Mouse (Mus musculus): ENCODE measurements at regions not wholly inside any gene's neighbourhood (a gene's known extent, or its start where the extent isn't known, plus 50 kb on each side); places are given as distances from the start of the nearest gene placed in this dataset.
A peak's percentile ranks its signal among the peaks of the same experiment; 100 is the strongest.
"Not testable (repeated sequence)": the region's sequence is repeated elsewhere in the genome, so short reads cannot be mapped to it uniquely, and the experiment has no call there.

GRCm38 (mm10) chr8:19976461-19976860 lies 73.3 kb downstream of the Gm31371 start:
- DNase-seq (ENCODE audit: low spot score): peak; percentile 43

- peak; percentile 84 for DNase-seq (ENCODE audit: low spot score)
Observed at GRCm38 (mm10) chr8:19979536-19980345, 76.5 kb downstream of the Gm31371 start.

DNA sequence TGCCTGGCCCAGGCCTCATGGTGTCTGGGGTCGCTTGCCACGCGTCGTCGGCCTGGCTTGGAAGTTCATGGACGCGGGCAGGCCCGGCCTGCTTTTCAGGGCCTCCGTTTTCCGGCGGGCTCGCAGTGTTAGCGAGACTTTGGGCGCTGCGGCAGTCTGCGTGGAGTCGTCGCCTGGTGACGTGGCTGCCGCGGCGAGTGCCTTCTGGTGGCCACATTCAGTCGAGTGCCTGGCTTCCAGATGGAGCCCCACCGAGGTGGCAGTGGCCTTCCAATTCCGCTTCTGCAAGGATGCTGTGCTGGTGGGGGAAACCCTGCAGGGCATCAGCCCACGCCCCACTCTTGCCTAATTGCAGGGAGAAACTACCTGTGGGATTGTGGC lies 77.1 kb downstream of the Gm31371 start:
- peak; percentile 33 for DNase-seq (ENCODE audit: low spot score)

DNA sequence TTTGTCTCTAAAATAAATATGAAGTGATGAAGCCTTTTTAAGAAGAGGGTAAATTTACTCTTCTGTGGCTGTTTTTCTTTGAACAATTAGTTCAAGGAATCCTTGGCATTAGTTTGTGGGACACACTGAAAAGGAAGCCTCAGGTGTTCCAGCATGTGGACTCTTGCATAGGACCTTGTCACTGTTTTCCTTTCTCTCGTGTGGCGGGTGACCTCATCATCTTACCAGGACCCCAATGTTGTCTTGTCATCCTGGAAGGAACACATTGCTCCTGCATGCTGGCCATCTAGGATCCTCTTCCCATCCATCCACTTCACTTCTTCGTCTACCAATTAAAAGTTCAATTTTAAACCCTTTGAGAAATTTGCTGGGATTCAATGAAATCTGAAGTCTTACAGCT lies 104.9 kb downstream of the Gm31371 start:
- peak; percentile 61 for DNase-seq (ENCODE audit: low spot score)

- DNase-seq (ENCODE audit: low spot score): not testable (repeated sequence)
Observed at GRCm38 (mm10) chr8:20010947-20011346, 107.8 kb downstream of the Gm31371 start.

- DNase-seq (ENCODE audit: low spot score): peak; percentile 54
Observed at GRCm38 (mm10) chr8:20013278-20013677, 110.1 kb downstream of the Gm31371 start.

DNA sequence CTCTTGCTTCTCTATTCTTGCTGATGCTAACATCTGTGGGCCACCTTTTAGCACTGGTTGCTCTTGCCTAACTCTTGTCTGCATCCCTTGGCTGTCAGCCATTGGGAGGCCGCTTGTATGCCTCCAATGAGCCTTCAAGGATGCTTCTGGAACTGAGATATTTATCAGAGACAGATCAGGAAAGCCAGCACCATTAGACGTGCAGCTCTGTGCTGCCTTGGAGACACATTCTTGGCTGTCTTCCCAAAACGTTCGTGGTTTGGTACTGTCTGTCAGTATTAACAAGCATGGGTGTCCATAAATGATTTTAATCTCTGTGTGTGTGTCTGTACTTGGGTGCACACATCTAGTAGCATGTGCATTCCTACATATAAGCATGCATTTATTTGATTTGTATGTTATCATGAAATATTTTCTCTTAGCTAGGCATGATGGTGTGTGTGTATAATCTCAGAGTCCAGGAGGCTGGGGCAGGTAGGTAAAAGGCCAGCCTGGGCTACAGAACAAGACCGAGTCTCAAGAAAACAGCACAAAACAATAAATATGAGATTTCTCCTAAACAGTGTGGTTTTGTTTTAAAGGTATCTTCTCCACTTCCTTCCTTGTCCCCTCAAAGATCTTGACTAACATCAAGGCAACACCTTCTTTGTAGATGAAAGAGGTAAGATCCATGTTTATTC lies 111.4 kb downstream of the Gm31371 start:
- DNase-seq (ENCODE audit: low spot score): not testable (repeated sequence)

DNA sequence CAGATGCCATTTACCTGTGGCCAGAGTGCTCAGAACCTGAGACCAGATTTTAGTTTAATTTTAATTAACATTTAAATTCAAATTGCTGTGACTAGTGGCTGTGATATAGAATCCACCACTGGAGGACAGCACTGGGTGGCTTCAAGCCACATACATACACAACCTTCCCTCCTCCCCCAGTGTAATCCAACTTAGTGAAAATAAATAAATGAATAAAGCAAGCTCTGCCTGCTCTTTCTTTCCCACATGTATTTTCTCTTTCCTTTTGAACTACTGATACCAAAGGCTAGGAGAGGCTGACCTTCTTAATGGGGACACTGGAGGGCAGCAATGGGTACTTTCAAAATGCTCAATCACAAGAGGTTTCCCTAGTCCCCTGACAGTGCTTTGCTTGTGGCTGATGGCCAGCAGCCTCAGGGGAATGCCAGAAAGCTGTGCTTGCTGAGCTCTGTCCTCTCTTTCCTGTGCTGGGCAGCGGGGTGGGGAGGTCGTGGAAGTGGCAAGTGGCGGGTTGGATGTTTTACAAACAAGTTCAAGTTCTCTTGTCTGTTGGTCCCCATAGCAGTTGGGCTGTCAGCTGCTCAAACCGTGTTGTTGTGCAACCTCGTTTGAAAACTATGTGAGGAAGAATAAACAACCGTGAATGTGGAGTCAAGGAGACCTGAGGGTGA lies 112.4 kb downstream of the Gm31371 start:
- DNase-seq (ENCODE audit: low spot score): not testable (repeated sequence)

DNA sequence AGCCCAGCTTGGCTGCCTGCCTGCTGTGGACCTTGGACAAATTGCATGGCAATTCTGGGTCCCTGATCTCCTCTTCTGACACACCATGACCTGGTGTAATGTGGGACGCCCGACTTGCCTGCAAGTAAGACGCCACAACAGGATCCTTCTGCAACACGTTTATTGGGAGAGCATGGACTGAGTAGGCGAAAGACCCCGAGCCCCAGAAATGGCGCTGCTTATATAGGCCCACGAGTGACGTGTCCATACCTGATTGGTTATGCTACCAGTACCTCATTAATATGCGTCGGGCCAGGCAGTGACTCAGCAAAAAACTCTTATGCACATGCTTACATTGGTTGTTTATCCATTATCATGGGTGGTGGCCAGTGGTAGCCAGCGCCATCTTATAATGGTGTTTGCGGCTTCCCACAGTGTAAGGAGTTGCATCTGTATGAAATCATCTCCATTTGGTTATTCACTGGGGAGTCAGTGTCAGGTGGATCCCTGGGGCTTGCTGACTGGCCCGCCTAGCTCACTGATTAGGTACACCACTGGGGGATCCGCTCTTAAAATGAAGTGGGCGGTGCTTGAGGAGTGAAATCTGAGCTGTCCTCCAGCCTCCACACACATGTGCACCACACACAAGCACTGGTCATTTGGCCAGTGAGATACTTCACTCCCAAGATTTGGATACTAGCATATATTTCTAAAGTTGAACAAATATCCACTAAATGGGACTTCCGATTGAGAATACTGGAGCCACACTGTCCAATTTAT lies 113.1 kb downstream of the Gm31371 start:
- peak; percentile 62 for DNase-seq (ENCODE audit: low spot score)

GRCm38 (mm10) chr8:20025521-20025920 lies 122.3 kb downstream of the Gm31371 start:
- not testable (repeated sequence) for DNase-seq (ENCODE audit: low spot score)

- DNase-seq (ENCODE audit: low spot score): peak; percentile 73
Observed at GRCm38 (mm10) chr8:20027956-20028355, 124.8 kb downstream of the Gm31371 start.

DNA sequence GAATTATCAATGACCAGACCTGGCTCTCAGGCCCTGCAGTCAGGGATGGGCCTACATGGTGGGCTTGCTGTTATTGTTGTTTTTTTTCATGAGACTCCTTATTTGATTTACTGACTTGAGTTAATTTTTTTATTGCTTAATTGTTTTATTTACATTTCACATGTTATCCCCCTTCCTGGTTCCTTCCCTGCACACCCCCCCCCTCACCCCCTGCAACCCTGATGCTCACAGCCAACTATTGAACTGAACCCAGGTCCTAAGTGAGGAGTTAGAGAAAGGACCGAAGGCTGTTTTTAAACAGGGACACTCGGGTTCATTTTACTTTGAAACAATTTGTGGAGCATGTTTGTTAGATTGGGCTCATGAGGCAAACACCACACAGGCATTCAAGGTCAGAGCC lies 126.9 kb downstream of the Gm31371 start:
- DNase-seq (ENCODE audit: low spot score): peak; percentile 58

- DNase-seq (ENCODE audit: low spot score): not testable (repeated sequence)
Observed at GRCm38 (mm10) chr8:20057626-20058025, 154.4 kb downstream of the Gm31371 start.

DNA sequence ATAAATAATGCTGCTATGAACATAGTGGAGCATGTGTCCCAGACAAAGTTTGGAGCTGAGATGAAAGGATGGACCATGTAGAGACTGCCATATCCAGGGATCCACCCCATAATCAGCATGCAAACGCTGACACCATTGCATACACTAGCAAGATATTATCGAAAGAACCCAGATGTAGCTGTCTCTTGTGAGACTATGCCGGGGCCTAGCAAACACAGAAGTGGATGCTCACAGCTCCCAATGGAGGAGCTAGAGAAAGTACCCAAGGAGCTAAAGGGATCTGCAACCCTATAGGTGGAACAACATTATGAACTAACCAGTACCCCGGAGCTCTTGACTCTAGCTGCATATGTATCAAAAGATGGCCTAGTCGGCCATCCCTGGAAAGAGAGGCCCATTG lies 194.9 kb downstream of the Gm31371 start:
- DNase-seq (ENCODE audit: low spot score): not testable (repeated sequence)

GRCm38 (mm10) chr8:20100241-20100640 lies 197.0 kb downstream of the Gm31371 start:
- not testable (repeated sequence) for DNase-seq (ENCODE audit: low spot score)

- not testable (repeated sequence) for DNase-seq (ENCODE audit: low spot score)
Observed at GRCm38 (mm10) chr8:20102374-20102773, 199.2 kb downstream of the Gm31371 start.

- DNase-seq (ENCODE audit: low spot score): not testable (repeated sequence)
Observed at GRCm38 (mm10) chr8:20107154-20107553, 204.0 kb downstream of the Gm31371 start.

DNA sequence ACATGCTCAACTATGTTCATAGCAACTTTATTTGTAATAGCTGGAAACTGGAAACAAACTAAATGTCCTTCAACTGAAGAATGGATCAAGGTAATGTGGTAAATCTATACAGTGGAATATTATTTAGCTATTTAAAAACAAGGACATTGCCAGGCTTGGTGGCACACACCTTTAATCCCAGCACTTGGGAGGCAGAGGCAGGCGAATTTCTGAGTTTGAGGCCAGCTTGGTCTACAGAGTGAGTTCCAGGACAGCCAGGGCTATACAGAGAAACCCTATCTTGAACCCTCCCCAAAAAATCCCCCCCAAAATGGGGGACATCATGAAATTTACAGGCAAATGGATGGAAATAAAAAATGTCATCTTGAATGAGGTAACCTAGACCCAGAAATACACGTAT lies 213.6 kb downstream of the Gm31371 start:
- not testable (repeated sequence) for DNase-seq (ENCODE audit: low spot score)

DNA sequence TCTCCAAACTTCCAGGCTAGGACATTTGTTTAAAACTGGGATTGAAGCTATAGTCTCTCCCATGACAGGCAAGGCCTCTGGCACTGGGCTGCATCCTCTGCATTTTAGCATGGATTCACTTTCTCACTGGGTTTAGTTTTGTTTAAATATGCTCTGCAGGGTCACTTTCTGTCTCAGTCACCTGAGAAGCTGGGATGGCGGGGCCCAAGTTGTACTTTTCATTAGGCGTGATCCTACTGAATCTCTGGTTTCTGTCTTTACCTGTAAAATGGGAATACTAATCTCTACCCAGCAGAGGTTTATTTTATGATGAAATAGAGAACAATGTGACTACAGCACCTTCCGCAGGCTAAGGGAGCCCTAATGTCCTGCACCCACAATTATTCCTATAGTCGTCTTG lies 216.4 kb downstream of the Gm31371 start:
- DNase-seq (ENCODE audit: low spot score): not testable (repeated sequence)

DNA sequence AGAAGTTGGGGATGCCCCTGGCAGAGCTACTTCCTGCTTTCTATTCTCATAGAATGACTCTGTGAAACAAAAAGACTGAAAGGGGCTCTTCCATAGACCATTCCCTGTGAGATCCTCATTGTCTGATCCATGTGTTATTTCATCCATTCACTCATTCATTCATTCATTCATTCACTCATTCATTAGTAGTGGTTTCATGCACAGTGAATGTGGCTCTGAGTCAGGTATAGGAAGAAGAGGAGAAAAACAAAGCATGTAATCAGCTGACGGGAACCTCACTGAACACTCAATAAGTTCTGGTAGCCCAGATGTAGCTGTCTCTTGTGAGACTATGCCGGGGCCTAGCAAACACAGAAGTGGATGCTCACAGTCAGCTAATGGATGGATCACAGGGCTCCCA lies 217.0 kb downstream of the Gm31371 start:
- DNase-seq (ENCODE audit: low spot score): not testable (repeated sequence)

DNA sequence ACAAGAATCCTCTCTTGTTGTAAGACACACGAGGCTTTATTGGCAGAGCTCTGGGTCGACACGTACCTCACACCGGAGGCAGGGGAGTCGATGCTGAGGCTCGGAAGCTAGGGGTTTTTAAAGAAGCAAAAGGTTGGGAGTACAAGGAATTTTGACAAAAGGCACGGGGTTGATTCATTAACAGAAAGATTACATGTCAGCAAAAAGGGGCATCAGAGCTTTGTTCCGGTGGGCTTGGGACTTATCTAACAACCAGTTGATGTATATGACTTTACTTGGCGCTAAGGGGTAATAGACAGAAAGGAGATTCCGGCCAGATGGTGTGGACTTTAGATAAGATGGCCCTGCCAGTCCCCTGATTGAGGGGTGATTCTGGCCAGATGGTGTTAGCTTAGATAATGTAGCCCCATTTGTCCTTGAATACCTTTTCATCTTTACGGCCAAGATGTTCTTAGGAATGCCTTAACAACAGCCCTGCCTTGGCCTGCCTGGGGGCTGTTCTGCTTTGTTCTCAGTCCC lies 218.3 kb downstream of the Gm31371 start:
- not testable (repeated sequence) for DNase-seq (ENCODE audit: low spot score)
